Mouse (Mus musculus) heart, embryonic 14.5 days (tissue): ENCODE data around the gene Satl1. TPM values are rescaled to one million over a fixed set of nuclear protein-coding genes. Genes with fewer than 3 reads are reported as not detected.
A peak's percentile ranks its signal among the peaks of the same experiment; 100 is the strongest.
"Not testable (repeated sequence)": the region's sequence is repeated elsewhere in the genome, so short reads cannot be mapped to it uniquely, and the experiment has no call there.

ENCODE experiments used
- ATAC-seq: fragments of 200-750 bp; cut with Nextera tagmentation; 2 replicates; pipeline ENCODE4 v1.8.0; 2017; ENCODE audit warnings: low read depth, moderate TSS enrichment; ENCODE audit not compliant: insufficient number of reproducible peaks, insufficient read depth, low FRiP score
- H3K27ac ChIP-seq, 2 experiments: fragments of 200-500 bp in 1 of 2; fragments of 300-500 bp in 1 of 2; sonication (generic) in 1 of 2; replicated peaks in 1 of 2; 2 replicates each; pipeline ENCODE4 v1.5.1; 2012 to 2014; ENCODE audit warnings: low read depth in 2 of 2, low read length in 2 of 2, control low read depth in 1 of 2, mild to moderate bottlenecking in 1 of 2, mixed read lengths in 1 of 2; ENCODE audit not compliant: control insufficient read depth in 1 of 2, insufficient read depth in 1 of 2
- H3K27me3 ChIP-seq: fragments of 300-500 bp; sonication (generic); 2 replicates; pipeline ENCODE4 v1.6.1; 2014; ENCODE audit warnings: mild to moderate bottlenecking, low read length, control low read depth; ENCODE audit not compliant: control insufficient read depth, insufficient read depth
- H3K36me3 ChIP-seq: fragments of 300-500 bp; sonication (generic); 2 replicates; pipeline ENCODE4 v1.6.1; 2014; ENCODE audit warnings: mild to moderate bottlenecking, control low read depth, low read length, mixed read lengths; ENCODE audit not compliant: control insufficient read depth, insufficient read depth
- H3K4me1 ChIP-seq, 2 experiments: fragments of 200-500 bp in 1 of 2; fragments of 300-500 bp in 1 of 2; sonication (generic) in 1 of 2; 2 replicates each; pipeline ENCODE4 v1.6.1; 2012 to 2014; ENCODE audit warnings: low read length in 2 of 2, control low read depth in 1 of 2, mixed read lengths in 1 of 2; ENCODE audit not compliant: control insufficient read depth in 2 of 2, insufficient read depth in 2 of 2
- H3K4me2 ChIP-seq: fragments of 300-500 bp; sonication (generic); 2 replicates; pipeline ENCODE4 v1.6.1; 2014; ENCODE audit warnings: mild to moderate bottlenecking, low read length
- H3K4me3 ChIP-seq, 2 experiments: fragments of 200-500 bp in 1 of 2; fragments of 300-500 bp in 1 of 2; sonication (generic) in 1 of 2; 2 replicates each; pipeline ENCODE4 v1.5.1; 2012 to 2014; ENCODE audit warnings: low read length in 2 of 2, mild to moderate bottlenecking in 2 of 2, control low read depth in 1 of 2, low read depth in 1 of 2, moderate library complexity in 1 of 2; ENCODE audit not compliant: control insufficient read depth in 1 of 2, insufficient read depth in 1 of 2
- H3K9ac ChIP-seq: fragments of 300-500 bp; sonication (generic); 2 replicates; pipeline ENCODE4 v1.6.1; 2014; ENCODE audit warnings: mild to moderate bottlenecking, low read length
- H3K9me3 ChIP-seq: fragments of 300-500 bp; sonication (generic); 2 replicates; pipeline ENCODE4 v1.6.1; 2016; ENCODE audit warnings: low read length, control low read depth; ENCODE audit not compliant: control insufficient read depth
- WGBS: fragments of 180-500 bp; shearing (Covaris S2); extraction: QIAGEN DNeasy Blood & Tissue Kit; methylation state at CpG from one replicate; pipeline ENCODE4 v1.1.7; 2014; 5-methylcytosine and 5-hydroxymethylcytosine counted together
- polyA plus RNA-seq: library from polyadenylated mRNA; unstranded; fragments of >200 nt; fragmentation: Nextera tagmentation; extraction: Ambion mirVana; gene quantifications from 2 replicates; pipeline ENCODE4 v1.2.1, GENCODE M21; 2014

The Satl1 gene
- not detected in 2 replicates for polyA plus RNA-seq

GRCm38 (mm10) chrX:112406679-112407078 is at the start of gene Satl1:
Satl1 (minus strand) TSS chrX:112406779.
- H3K9ac ChIP-seq: no peak within 1 kb of the TSS
- no peak within 1 kb of the TSS for H3K27ac ChIP-seq
- 89% methylated on average over 3 of the region's 3 CpGs for WGBS

GRCm38 (mm10) chrX:112438064-112438463 is 31.5 kb upstream of the Satl1 start:
- Histone ChIP-seq H3K4me1 (no peaks in the 10 kb centered on the region), H3K9me3 (no peaks in the 10 kb centered on the region), H3K27me3 (no peaks in the 10 kb centered on the region), H3K27ac (no peak overlapping the region), H3K4me3 (no peak overlapping the region), H3K36me3 (no peaks in the 10 kb centered on the region), H3K9ac (no peak overlapping the region), H3K4me2 (no peak overlapping the region)
- 66% methylated on average over 2 of the region's 2 CpGs for WGBS
- no peak for ATAC-seq

More at GRCm38 (mm10) chrX:112406679-112407078, at the start of gene Satl1:
- H3K4me2 ChIP-seq: no peak within 1 kb of the TSS
- no peak for ATAC-seq
- no peaks in the 10 kb centered on the region for H3K4me1 ChIP-seq
- no peaks in the 10 kb centered on the region for H3K9me3 ChIP-seq
- no peaks in the 10 kb centered on the region for H3K27me3 ChIP-seq
- H3K36me3 ChIP-seq: no peaks in the 10 kb centered on the region
- H3K4me3 ChIP-seq: no peak within 1 kb of the TSS

- WGBS: 53% methylated on average over 1 of the region's 1 CpGs
- Histone ChIP-seq H3K36me3 (no peaks in the 10 kb centered on the region), H3K27ac (no peak overlapping the region), H3K4me2 (no peak overlapping the region), H3K9ac (no peak overlapping the region), H3K27me3 (no peaks in the 10 kb centered on the region), H3K9me3 (no peaks in the 10 kb centered on the region), H3K4me3 (no peak overlapping the region), H3K4me1 (no peaks in the 10 kb centered on the region)
- ATAC-seq: no peak
These were observed 31.0 kb upstream of the Satl1 start for GRCm38 (mm10) chrX:112437580-112437979.

- not testable (repeated sequence) for H3K27me3 ChIP-seq, H3K4me2 ChIP-seq, H3K9ac ChIP-seq, H3K4me3 ChIP-seq, H3K36me3 ChIP-seq, H3K4me1 ChIP-seq, ATAC-seq, H3K27ac ChIP-seq, H3K9me3 ChIP-seq
- 48% methylated on average over 2 of the region's 2 CpGs for WGBS
These were observed 16.4 kb upstream of the Satl1 start for GRCm38 (mm10) chrX:112422998-112423397.

GRCm38 (mm10) chrX:112412309-112412708 is 5.7 kb upstream of the Satl1 start:
- WGBS: 60% methylated on average over 2 of the region's 2 CpGs
- Histone ChIP-seq H3K27ac (no peak overlapping the region), H3K4me3 (no peak overlapping the region), H3K9ac (no peak overlapping the region), H3K4me1 (no peaks in the 10 kb centered on the region), H3K4me2 (no peak overlapping the region), H3K27me3 (no peaks in the 10 kb centered on the region), H3K36me3 (no peaks in the 10 kb centered on the region), H3K9me3 (no peaks in the 10 kb centered on the region)
- no peak for ATAC-seq

GRCm38 (mm10) chrX:112370577-112371410 is 35.8 kb downstream of the Satl1 start:
- H3K36me3 ChIP-seq, H3K27ac ChIP-seq, H3K4me2 ChIP-seq, H3K27me3 ChIP-seq, H3K9me3 ChIP-seq, H3K4me3 ChIP-seq, H3K4me1 ChIP-seq, H3K9ac ChIP-seq: not testable (repeated sequence)
- WGBS: 72% methylated on average over 5 of the region's 5 CpGs
- peak; percentile 100 for ATAC-seq

- no peaks in the 10 kb centered on the region for H3K9me3 ChIP-seq
- WGBS: 40% methylated on average over 4 of the region's 4 CpGs
- ATAC-seq: no peak
- H3K27me3 ChIP-seq: no peaks in the 10 kb centered on the region
- no peak overlapping the region for H3K27ac ChIP-seq
- H3K4me2 ChIP-seq: no peak overlapping the region
- H3K4me1 ChIP-seq: no peaks in the 10 kb centered on the region
- H3K36me3 ChIP-seq: 0 out of 2 replicates have a peak, but pooled peaks cover 6% of the 10 kb centered on the region
- no peak overlapping the region for H3K4me3 ChIP-seq
- H3K9ac ChIP-seq: no peak overlapping the region
These were observed 38.2 kb downstream of the Satl1 start for GRCm38 (mm10) chrX:112368426-112368825.

GRCm38 (mm10) chrX:112348395-112348791 is 58.2 kb downstream of the Satl1 start:
- H3K9me3 ChIP-seq: no peaks in the 10 kb centered on the region
- no peak overlapping the region for H3K4me2 ChIP-seq
- H3K27me3 ChIP-seq: no peaks in the 10 kb centered on the region
- 35% methylated on average over 3 of the region's 3 CpGs for WGBS
- no peak overlapping the region for H3K9ac ChIP-seq
- H3K27ac ChIP-seq: no peak overlapping the region
- no peak overlapping the region for H3K4me3 ChIP-seq
- H3K36me3 ChIP-seq: no peaks in the 10 kb centered on the region
- ATAC-seq: no peak
- no peaks in the 10 kb centered on the region for H3K4me1 ChIP-seq
